In the genomic region with DNA sequence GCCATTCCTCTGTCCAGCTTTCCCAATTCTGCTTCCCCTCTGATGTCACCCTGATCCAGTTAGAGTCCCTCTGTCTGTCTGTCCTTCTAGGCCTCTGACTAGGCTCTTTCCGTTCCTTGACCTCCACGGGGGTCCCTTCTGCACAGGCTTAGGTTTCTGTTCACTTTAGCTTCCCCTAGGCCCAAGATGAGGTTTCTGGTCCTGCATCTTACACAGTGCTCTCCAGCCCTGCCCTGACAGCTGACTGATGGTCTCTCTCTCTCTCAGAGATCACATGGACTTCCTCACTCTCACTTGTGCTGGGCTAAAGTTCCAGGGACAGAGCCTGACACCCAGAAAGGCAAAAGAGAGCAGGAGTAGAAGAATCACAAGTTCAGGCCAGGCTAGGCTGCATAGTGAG, we compare ENCODE assay signal across 17 mouse cellular contexts. TPM values are rescaled to one million over a fixed set of nuclear protein-coding genes. Genes with fewer than 3 reads are reported as not detected.
DNase-seq lines count a peak whose midpoint lies in the region; ATAC-seq and TF ChIP-seq lines count a peak whose summit lies in the region.
"Had no signal": no experiment of that assay in that cellular context is flagged by ENCODE, and none has a peak within 500 bp of the region (broad histone marks: within the 10 kb centered on the region; RNA-seq: fewer than 3 reads in every experiment).

No protein-coding gene starts in this region.

- WGBS in hindbrain, postnatal 0 days = 63% methylated on average over 2 of the region's 2 CpGs
- 85% methylated on average over 2 of the region's 2 CpGs for WGBS in hindbrain, embryonic 11.5 days
- WGBS in lung, postnatal 0 days = 84% methylated on average over 2 of the region's 2 CpGs
- WGBS in lung, adult 2 months = 73% methylated on average over 2 of the region's 2 CpGs

- peak overlapping the region; percentile 40 for H3K27ac ChIP-seq in gastrocnemius, adult 2 months
- peak overlapping the region; percentile 77; the same call in 1 of the 2 replicates for H3K27ac ChIP-seq in hindbrain, postnatal 0 days
- no peak overlapping the region for H3K27ac ChIP-seq in hindbrain, embryonic 11.5 days (ENCODE audit: low read depth, low read length)
- no peak overlapping the region for H3K27ac ChIP-seq in lung, postnatal 0 days (ENCODE audit: low read length)
- H3K27ac ChIP-seq: forebrain, embryonic 12.5 days; midbrain, embryonic 12.5 days; neural tube, embryonic 15.5 days had no signal

- DNase-seq in gastrocnemius, adult 2 months = no peak
- DNase-seq in gastrocnemius, adult 18-20 months (ENCODE audit: low spot score) = no peak
- DNase-seq in hindbrain, postnatal 0 days (ENCODE audit: low spot score) = no peak
- DNase-seq in hindbrain, embryonic 11.5 days (ENCODE audit: low spot score) = no peak
- peak; percentile 19 for DNase-seq in lung, postnatal 0 days (ENCODE audit: low spot score)
- DNase-seq in lung, adult 2 months = no peak
- peak; percentile 59 for DNase-seq in adipocyte (ENCODE audit: low spot score)
- no peak for DNase-seq in right cerebral cortex, postnatal 25 days
- DNase-seq: B cell, adult 2 months; right cerebral cortex, postnatal 4 days had no signal

- TF ChIP-seq CTCF in gastrocnemius, adult 2 months (IDR thresholded peaks at IDR 0.05) = no peak
- no peak for TF ChIP-seq CTCF in hindbrain, postnatal 0 days (IDR thresholded peaks at IDR 0.05; ENCODE audit: low read depth)
- no peak for TF ChIP-seq CTCF in lung, postnatal 0 days (IDR thresholded peaks at IDR 0.05)
- no peak for TF ChIP-seq CTCF in lung, adult 2 months (IDR thresholded peaks at IDR 0.05; ENCODE audit: insufficient read depth, low read length)

- no peak for ATAC-seq in hindbrain, postnatal 0 days
- ATAC-seq in hindbrain, embryonic 11.5 days (ENCODE audit: low FRiP score) = no peak
- ATAC-seq in lung, postnatal 0 days = no peak
- ATAC-seq: activated CD4-positive, CD25-positive, alpha-beta regulatory T cell, adult 4 months had no signal

- no peak overlapping the region for H3K9ac ChIP-seq in hindbrain, postnatal 0 days (replicated peaks; ENCODE audit: low read length)
- no peak overlapping the region for H3K9ac ChIP-seq in hindbrain, embryonic 11.5 days (ENCODE audit: low read depth, low read length)
- H3K9ac ChIP-seq in lung, postnatal 0 days (replicated peaks; ENCODE audit: low read depth) = no peak overlapping the region
- H3K9ac ChIP-seq: forebrain, embryonic 12.5 days; midbrain, embryonic 12.5 days; neural tube, embryonic 15.5 days had no signal

- no peak overlapping the region for H3K4me2 ChIP-seq in hindbrain, postnatal 0 days (ENCODE audit: low read depth, low read length)
- H3K4me2 ChIP-seq in hindbrain, embryonic 11.5 days (replicated peaks; ENCODE audit: low read depth, low read length) = no peak overlapping the region
- H3K4me2 ChIP-seq in lung, postnatal 0 days (replicated peaks; ENCODE audit: low read depth, low read length) = no peak overlapping the region
- H3K4me2 ChIP-seq: forebrain, embryonic 12.5 days; liver, embryonic 11.5 days; midbrain, embryonic 12.5 days; neural tube, embryonic 15.5 days had no signal

- peaks cover 6% of the 10 kb centered on the region; the same call in 1 of the 2 replicates for H3K4me1 ChIP-seq in hindbrain, postnatal 0 days (ENCODE audit: insufficient read depth, low read length)
- no peaks in the 10 kb centered on the region for H3K4me1 ChIP-seq in hindbrain, embryonic 11.5 days (replicated peaks; ENCODE audit: control insufficient read depth, insufficient read depth, low read length)
- H3K4me1 ChIP-seq in lung, postnatal 0 days (ENCODE audit: insufficient read depth, low read depth, low read length) = no peaks in the 10 kb centered on the region
- no peaks in the 10 kb centered on the region for H3K4me1 ChIP-seq in lung, adult 2 months (ENCODE audit: control insufficient read depth, insufficient read depth, low read length)
- H3K4me1 ChIP-seq: forebrain, embryonic 12.5 days; midbrain, embryonic 12.5 days had no signal

- intact Hi-C loops in gastrocnemius, adult 2 months (cut with DNase I) = no loop called here

- no peak for TF ChIP-seq EP300 in lung, postnatal 0 days (IDR thresholded peaks at IDR 0.05)

- no peaks in the 10 kb centered on the region for H3K27me3 ChIP-seq in hindbrain, postnatal 0 days (ENCODE audit: insufficient read depth, low read length)
- no peaks in the 10 kb centered on the region for H3K27me3 ChIP-seq in hindbrain, embryonic 11.5 days (ENCODE audit: control insufficient read depth, insufficient read depth, low read length)
- H3K27me3 ChIP-seq in lung, postnatal 0 days (replicated peaks; ENCODE audit: insufficient read depth, low read length) = no peaks in the 10 kb centered on the region
- H3K27me3 ChIP-seq: forebrain, embryonic 12.5 days; midbrain, embryonic 12.5 days; neural tube, embryonic 15.5 days had no signal

- H3K36me3 ChIP-seq in hindbrain, postnatal 0 days (ENCODE audit: insufficient read depth, low read length) = no peaks in the 10 kb centered on the region
- H3K36me3 ChIP-seq in hindbrain, embryonic 11.5 days (ENCODE audit: control insufficient read depth, insufficient read depth, low read length) = no peaks in the 10 kb centered on the region
- no peaks in the 10 kb centered on the region for H3K36me3 ChIP-seq in lung, postnatal 0 days (ENCODE audit: insufficient read depth, low read length)
- H3K36me3 ChIP-seq: forebrain, embryonic 12.5 days; midbrain, embryonic 12.5 days; neural tube, embryonic 15.5 days had no signal

- TF ChIP-seq POLR2A in lung, adult 2 months (IDR thresholded peaks at IDR 0.05; ENCODE audit: borderline replicate concordance, extremely low read depth, low read depth, low read length) = no peak

- no peaks in the 10 kb centered on the region for H3K9me3 ChIP-seq in hindbrain, postnatal 0 days (ENCODE audit: low read length)
- no peaks in the 10 kb centered on the region for H3K9me3 ChIP-seq in hindbrain, embryonic 11.5 days (ENCODE audit: control insufficient read depth, low read length)
- H3K9me3 ChIP-seq in lung, postnatal 0 days (ENCODE audit: low read length) = no peaks in the 10 kb centered on the region
- H3K9me3 ChIP-seq: forebrain, embryonic 12.5 days; midbrain, embryonic 12.5 days; neural tube, embryonic 15.5 days had no signal

- H3K4me3 ChIP-seq in gastrocnemius, adult 2 months = no peak overlapping the region
- H3K4me3 ChIP-seq in hindbrain, postnatal 0 days (ENCODE audit: low read length) = no peak overlapping the region
- H3K4me3 ChIP-seq in hindbrain, embryonic 11.5 days (ENCODE audit: low read depth, low read length) = no peak overlapping the region
- no peak overlapping the region for H3K4me3 ChIP-seq in lung, postnatal 0 days (ENCODE audit: low read depth, low read length)
- H3K4me3 ChIP-seq in lung, adult 2 months (replicated peaks; ENCODE audit: extremely low read depth, low read depth, low read length) = no peak overlapping the region
- H3K4me3 ChIP-seq: forebrain, embryonic 12.5 days; midbrain, embryonic 12.5 days; neural tube, embryonic 15.5 days had no signal

RNA-seq across cellular contexts. Expression of gene Capn9, which starts 10.6 kb away (rescaled TPM):
- not detected for total RNA-seq in gastrocnemius, adult 2 months (2021)
- total RNA-seq in gastrocnemius, adult 18-20 months (2021) = not detected
- total RNA-seq in hindbrain, postnatal 0 days (2014; rRNA removed) = not detected in 2 replicates
- polyA plus RNA-seq in hindbrain, postnatal 0 days (2015; fragmentation: Nextera tagmentation; extraction: Ambion mirVana) = 0.29 and 0.39 TPM in 2 replicates
- 0.08 TPM in 1 of 2 replicates, not detected in the other for polyA plus RNA-seq in hindbrain, embryonic 11.5 days (2014; fragmentation: Nextera tagmentation; extraction: Ambion mirVana)
- 0.11 and 0.16 TPM in 2 replicates for polyA plus RNA-seq in lung, postnatal 0 days (2015; fragmentation: Nextera tagmentation; extraction: Ambion mirVana)
- polyA plus RNA-seq in lung, adult 2 months (2012; rRNA removed) = 0.12 and 0.20 TPM in 2 replicates
- total RNA-seq: gastrocnemius, postnatal 36 days had no signal
- polyA plus RNA-seq: activated CD4-positive, CD25-positive, alpha-beta regulatory T cell, adult 4 months; kidney, adult 2 months; liver, embryonic 11.5 days had no signal

RNA-seq across cellular contexts. Expression of gene Agt, which starts 17.1 kb away (rescaled TPM):
- total RNA-seq in gastrocnemius, adult 2 months (2021) = 10 to 100 TPM; 12.0 to 18.0 TPM
- 10 to 100 TPM; 12.5 to 14.3 TPM for total RNA-seq in gastrocnemius, adult 18-20 months (2021)
- 101 and 162 TPM in 2 replicates for total RNA-seq in hindbrain, postnatal 0 days (2014; rRNA removed)
- 95.3 and 112 TPM in 2 replicates for polyA plus RNA-seq in hindbrain, postnatal 0 days (2015; fragmentation: Nextera tagmentation; extraction: Ambion mirVana)
- 0.14 and 0.15 TPM in 2 replicates for polyA plus RNA-seq in hindbrain, embryonic 11.5 days (2014; fragmentation: Nextera tagmentation; extraction: Ambion mirVana)
- polyA plus RNA-seq in lung, postnatal 0 days (2015; fragmentation: Nextera tagmentation; extraction: Ambion mirVana) = 101 and 133 TPM in 2 replicates
- polyA plus RNA-seq in lung, adult 2 months (2012; rRNA removed) = 4.7 and 6.1 TPM in 2 replicates
- polyA plus RNA-seq: activated CD4-positive, CD25-positive, alpha-beta regulatory T cell, adult 4 months; forebrain, embryonic 12.5 days had no signal

Comparison
In these comparisons a context has a peak if more than half of its experiments do, and no peak if none do; other contexts are left out.
1. DNase-seq: peak in lung, postnatal 0 days (single experiment) and adipocyte (single experiment); none in gastrocnemius, adult 2 months (single experiment), gastrocnemius, adult 18-20 months (single experiment), hindbrain, postnatal 0 days (single experiment), hindbrain, embryonic 11.5 days (single experiment), lung, adult 2 months (single experiment) and right cerebral cortex, postnatal 25 days (single experiment).
2. H3K27ac ChIP-seq: peak in gastrocnemius, adult 2 months (single experiment) and hindbrain, postnatal 0 days (single experiment); none in hindbrain, embryonic 11.5 days (single experiment) and lung, postnatal 0 days (single experiment).
3. RNA of gene Agt, which starts 17.1 kb away (polyA plus RNA-seq): 101 to 133 TPM in lung, postnatal 0 days and 95.3 to 112 TPM in hindbrain, postnatal 0 days; 4.7 to 6.1 TPM in lung, adult 2 months and 0.14 to 0.15 TPM in hindbrain, embryonic 11.5 days; every median in the first group is over 10 times any median in the second.